Mouse (Mus musculus): ENCODE results near the gene Il1rap. TPM values are rescaled to one million over a fixed set of nuclear protein-coding genes. Genes with fewer than 3 reads are reported as not detected.

Il1rap gene
- 1 to 10 TPM; 1.9 to 2.0 TPM for total RNA-seq (2021)
- long read RNA-seq, experiment 1 = 0 reads
- long read RNA-seq, experiment 2, partial matches to known transcripts = 0 of 1 reads
- long read RNA-seq, experiment 2, other reads (novel, unspliced or antisense) = 0 of 1 reads

GRCm38 (mm10) chr16:26581048-26581912, at the start of gene Il1rap:
Gene Il1rap, plus strand, starts transcription at chr16:26581704.
- intact Hi-C loops (cut with DNase I) = no loop called here
- DNase-seq = peak; percentile 89 to 93

- no peak for DNase-seq
- intact Hi-C loops (cut with DNase I) = no loop called here
Measured at GRCm38 (mm10) chr16:26532287-26532686, 49.2 kb upstream of the Il1rap start.

DNA sequence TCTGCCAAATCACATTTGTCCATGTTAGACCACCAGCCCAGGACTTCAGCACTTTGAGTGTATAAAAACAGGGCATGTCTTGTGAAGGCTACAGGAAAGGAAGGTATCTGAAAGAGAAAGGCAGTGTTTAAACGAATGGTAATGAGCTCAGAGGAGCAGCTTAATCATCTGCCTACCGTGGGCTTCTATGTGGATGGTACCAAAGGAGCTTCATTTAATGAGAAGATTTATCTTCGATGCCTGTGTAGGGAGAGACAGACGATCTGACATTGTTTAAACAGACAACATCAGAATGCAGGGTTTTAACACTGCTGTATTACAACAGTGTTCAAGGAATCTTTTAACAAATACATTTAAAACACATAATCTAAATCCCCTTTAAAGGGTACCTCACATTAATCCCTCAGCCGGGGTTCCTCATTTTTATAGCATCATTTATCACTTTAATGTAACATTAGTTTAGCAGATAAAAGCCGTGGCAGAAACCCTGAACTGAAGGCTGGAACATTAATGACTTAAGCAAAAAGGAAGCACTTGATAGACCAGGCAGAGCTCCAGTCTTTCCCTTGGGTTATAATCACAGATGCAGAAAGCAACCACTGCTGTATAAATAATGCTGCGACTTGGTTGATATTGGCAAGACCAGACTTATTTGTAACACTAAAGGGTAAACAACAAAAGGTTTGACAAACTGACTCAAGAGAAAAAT, 35.2 kb upstream of the Il1rap start:
- intact Hi-C loops (cut with DNase I) = no loop called here
- no peak for DNase-seq

- intact Hi-C loops (cut with DNase I) = no loop called here
- DNase-seq = no peak
Measured at GRCm38 (mm10) chr16:26546879-26547206, 34.7 kb upstream of the Il1rap start.

GRCm38 (mm10) chr16:26549221-26549620, 32.3 kb upstream of the Il1rap start:
- intact Hi-C loops (cut with DNase I) = no loop called here
- no peak for DNase-seq

DNA sequence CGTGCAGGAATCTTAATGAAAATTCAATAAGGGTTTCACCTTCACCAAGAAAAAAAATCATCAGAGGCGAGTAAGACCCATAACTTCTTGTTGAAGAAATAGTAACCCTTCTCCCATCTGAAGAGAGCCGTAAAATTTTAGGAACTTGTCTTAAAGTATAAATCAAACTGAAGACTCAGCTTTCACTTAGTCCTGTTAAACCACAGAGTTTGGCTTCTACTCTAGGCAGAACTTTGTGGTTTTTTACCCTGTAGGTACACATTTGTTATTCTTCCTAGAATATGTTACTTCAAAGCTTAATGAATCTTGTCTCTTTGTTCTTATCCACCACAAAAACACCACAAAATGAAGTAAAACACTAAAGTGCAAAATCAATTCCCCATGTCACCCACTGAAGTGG, 29.3 kb upstream of the Il1rap start:
- intact Hi-C loops (cut with DNase I) = no loop called here
- no peak for DNase-seq

DNA sequence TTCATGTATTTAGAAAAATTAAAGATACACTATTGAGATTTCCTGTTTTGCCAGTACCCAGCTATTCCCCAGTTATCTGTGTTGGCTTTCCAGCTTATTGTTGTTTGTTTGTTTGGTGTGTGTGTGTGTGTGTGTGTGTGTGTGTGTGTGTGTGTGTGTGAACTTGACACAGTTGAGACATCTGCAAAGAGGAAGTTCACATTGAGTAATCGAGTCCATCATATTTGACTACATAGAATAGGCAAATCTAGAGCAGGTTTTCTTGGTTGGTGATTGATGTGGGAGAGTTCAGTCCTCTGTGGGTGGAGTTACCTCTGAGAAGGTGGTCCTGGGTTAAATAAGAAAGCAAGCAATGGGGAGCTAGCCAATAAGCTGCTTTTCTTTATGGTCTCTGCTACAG, 22.7 kb upstream of the Il1rap start:
- DNase-seq = no peak
- intact Hi-C loops (cut with DNase I) = no loop called here

DNA sequence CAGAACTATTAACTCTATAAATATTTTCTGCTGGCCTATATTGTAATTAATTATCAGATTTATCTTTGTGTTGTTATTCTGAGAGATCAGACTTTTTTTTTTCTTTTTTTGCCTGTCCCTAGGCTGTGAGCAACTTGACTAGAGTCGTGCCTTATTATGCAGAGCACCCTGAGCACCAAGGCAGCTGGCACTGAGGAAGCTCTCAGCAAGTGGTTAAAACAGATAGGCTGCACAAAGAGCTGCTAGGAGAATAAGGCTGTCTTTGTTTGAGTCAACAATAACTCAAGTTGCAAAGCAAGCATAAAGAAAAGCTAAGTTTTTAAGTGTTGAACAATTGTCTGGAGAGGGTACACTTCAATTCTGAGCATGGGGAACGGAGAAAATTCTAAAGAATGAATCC, 19.8 kb upstream of the Il1rap start:
- DNase-seq = no peak
- intact Hi-C loops (cut with DNase I) = no loop called here

GRCm38 (mm10) chr16:26562771-26563170, 18.7 kb upstream of the Il1rap start:
- no peak for DNase-seq
- intact Hi-C loops (cut with DNase I) = no loop called here

DNA sequence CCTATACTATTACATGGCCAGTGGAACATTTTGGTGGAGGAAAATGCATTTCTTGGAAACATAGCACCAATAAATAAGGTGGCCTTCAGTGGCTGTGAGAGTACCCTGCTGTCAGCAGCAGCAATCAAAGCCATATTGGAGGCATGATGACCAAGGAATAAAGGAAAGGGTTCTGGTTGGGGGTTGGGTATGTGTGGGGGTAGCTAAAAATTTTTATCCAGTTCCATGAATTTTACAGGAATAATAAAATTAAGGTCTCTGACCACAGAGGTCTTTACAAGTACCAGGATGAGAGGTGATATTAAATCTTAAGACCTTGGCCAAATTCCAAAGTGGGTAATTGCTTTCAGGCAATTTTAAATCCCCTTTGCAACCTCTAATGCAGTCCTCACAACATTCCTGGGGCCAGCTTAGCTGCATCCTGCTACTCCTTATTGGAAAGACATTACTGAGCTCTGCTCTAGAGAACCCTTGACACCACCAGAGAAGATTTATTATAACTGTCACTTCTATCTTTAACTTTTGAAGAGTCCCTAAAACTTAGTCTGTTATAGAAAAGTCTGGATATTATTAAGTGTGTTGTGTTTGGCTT, 12.0 kb upstream of the Il1rap start:
- DNase-seq = no peak
- intact Hi-C loops (cut with DNase I) = no loop called here

DNA sequence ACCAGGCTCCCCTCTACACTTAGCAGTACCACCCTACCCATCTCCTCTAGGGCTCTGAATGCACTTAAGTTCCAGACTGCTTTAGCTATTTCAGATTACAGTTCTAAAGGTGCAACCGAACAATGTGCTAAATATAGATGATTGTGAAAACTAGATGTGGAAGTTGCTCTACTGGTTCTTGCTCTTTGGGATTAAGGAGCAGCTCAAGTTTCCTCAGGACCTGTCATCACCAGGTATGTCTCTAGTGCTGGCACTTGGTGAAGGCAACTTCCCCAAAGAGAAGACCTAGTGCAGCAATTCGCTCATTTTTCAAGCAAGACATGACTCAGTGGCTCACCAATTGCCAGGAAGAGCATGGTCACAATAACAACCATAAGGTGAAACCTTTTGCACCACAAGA, 9.7 kb upstream of the Il1rap start:
- intact Hi-C loops (cut with DNase I) = no loop called here
- no peak for DNase-seq

GRCm38 (mm10) chr16:26574173-26574572, 7.3 kb upstream of the Il1rap start:
- intact Hi-C loops (cut with DNase I) = no loop called here
- no peak for DNase-seq

DNA sequence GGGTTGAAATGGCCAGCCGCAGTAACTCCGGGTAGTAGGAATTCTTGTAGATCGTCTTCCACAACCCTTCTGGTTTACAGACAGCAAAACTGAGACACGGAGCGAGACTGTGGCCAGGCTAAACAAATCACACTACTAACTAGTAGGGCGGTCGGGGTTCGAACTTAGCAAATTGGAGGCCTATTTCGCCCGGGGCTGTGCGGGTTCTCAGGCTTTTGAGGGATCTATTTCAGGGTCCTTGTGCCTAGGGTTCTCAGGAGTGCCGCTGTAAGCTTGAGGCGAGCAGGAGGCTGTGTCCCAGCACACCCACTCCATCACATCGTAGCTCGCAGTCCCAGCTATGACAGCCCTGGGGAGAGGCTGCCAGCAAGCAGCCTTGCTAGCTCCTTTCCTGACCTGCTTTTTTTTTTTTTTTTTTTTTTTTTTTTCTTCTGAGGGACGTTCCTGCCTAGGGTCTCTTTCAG, 441 bp downstream of the Il1rap start:
- DNase-seq = peak in 1 of 2 experiments; percentile 9
- intact Hi-C loops (cut with DNase I) = no loop called here

DNA sequence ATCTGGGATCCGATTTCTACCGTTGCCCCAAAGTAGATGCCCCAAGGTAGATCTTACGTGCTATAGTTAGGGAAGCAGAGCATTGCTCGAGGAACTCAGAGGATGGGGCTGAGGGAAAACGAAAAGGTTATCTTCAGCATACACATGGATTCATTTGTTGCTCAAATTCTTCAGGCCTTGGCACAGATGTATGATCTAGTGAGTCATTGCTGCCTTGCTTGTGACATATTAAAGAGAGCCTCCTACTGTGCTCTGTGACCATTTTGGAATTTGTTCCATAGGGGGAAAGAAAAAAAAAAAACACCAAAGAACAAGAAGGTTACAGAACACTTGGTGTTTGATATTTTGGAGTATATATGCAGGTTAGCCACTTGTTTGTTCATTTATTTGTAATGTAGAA, 4.3 kb downstream of the Il1rap start:
- DNase-seq = no peak
- intact Hi-C loops (cut with DNase I) = no loop called here

DNA sequence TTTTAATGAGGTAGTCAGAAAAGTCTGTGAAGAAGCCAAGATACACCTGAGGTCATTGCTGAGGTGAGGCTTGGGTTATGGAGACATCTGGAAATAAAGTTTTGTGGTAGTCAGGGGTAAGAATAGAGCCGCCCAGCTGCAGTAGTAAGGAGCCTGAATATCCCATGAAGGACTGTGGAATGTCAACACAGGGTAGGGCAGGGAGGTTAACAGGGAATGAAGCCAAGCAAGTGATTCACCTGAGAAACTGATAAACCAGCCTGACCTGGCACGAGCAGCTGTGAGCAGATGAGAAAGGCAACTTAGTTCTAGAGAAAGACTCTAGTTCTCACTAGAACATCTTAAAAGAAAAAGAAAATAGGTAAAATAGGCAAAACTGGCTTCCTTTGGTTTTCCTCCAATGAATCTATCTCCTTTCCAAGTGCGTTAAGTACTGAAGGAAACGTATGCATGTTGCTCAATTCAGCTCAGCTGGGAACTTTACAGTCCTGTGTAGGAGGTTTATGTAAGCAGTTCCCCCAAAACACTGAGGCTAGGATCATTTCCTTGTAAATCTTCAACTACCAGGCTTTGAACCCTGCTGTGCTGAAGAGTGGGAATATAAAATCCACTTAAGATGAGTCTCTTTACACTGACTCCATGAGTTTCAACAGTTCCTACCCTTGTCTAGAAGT, 9.5 kb downstream of the Il1rap start:
- no peak for DNase-seq
- intact Hi-C loops (cut with DNase I) = no loop called here

DNA sequence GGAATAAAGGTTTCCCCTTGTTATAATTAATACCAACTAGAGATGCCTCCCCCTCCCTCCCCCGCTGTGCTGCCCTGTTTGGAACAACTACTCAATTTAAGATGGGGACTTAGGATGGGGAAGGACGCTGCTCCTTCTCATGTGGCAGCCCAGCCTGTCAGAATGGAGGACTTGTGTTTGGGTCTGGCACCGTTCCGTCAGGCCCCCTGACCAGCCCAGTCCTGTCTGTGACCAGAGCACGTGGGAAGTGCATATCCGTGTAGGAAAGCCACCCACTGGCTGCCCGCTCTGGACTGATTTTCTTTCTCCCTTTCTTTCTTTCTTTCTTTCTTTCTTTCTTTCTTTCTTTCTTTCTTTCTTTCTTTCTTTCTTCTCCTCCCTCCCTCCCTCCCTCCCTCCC, 14.9 kb downstream of the Il1rap start:
- peak in 1 of 2 experiments; percentile 5 for DNase-seq
- intact Hi-C loops (cut with DNase I) = no loop called here

- DNase-seq = peak in 1 of 2 experiments; percentile 18
- intact Hi-C loops (cut with DNase I) = no loop called here
Measured at GRCm38 (mm10) chr16:26597307-26597706, 15.8 kb downstream of the Il1rap start.

DNA sequence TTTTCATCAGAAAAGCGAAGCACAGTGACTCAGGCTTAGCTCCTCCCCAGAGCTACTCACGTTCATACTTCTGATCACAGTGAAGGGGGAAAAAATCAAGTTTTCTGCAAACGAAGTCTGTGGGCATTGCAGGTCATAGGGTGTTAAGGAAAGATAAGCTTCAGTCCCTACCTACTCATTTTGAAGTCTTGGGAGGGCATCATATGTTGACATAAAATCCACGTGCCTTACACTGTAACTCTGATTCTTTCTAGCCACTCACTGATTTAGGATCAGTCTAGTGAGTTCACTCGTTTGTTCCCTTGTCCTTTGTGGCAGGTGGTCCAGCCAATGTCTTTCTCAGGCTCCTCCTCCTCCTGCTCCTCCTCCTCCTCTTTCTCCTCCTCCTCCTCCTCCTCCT, 17.1 kb downstream of the Il1rap start:
- DNase-seq = no peak
- intact Hi-C loops (cut with DNase I) = no loop called here

DNA sequence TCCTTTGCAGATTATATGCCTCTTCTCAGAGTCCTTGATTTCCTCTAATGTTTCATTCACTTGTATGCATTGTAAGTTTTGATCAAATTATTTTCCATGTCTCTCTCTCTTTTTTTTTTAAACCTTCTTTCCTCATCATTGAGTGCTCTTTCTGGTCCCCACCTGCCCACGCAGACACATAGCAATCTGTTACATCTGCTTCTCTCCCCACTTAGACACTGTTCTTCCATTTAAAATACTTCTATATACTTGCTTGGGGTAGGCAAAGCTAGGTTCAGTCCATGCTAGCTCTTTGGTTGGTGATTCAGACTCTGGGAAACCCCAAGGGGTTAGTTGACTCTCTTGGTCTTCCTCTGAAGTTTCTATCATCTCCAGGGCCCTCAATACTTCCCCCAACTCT, 20.0 kb downstream of the Il1rap start:
- intact Hi-C loops (cut with DNase I) = no loop called here
- DNase-seq = no peak

DNA sequence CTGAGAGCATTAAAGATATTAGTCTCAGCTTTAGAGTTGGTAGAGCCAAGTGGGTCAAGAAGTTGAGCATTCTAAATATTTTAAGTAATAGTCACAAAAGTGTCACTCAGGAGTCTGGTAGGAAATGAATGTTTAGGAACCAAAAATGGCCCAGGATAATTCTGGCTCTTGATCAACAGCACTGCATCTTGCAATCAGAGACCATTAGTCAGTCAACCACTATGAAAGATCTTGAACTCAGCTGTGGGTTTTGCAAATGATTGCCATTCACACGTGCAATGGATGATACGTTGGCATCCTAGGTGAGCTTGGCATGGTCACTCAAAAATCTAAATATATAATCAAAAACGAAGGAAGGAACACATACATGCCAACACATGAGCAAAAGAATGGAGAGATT, 23.1 kb downstream of the Il1rap start:
- no peak for DNase-seq
- intact Hi-C loops (cut with DNase I) = no loop called here

- intact Hi-C loops (cut with DNase I) = no loop called here
- no peak for DNase-seq
Measured at GRCm38 (mm10) chr16:26608003-26608402, 26.5 kb downstream of the Il1rap start.

Measured in gastrocnemius, postnatal 36 days (tissue).